Mouse (Mus musculus): Measurements from ENCODE around the gene Pqlc2.

Pqlc2 gene

DNA sequence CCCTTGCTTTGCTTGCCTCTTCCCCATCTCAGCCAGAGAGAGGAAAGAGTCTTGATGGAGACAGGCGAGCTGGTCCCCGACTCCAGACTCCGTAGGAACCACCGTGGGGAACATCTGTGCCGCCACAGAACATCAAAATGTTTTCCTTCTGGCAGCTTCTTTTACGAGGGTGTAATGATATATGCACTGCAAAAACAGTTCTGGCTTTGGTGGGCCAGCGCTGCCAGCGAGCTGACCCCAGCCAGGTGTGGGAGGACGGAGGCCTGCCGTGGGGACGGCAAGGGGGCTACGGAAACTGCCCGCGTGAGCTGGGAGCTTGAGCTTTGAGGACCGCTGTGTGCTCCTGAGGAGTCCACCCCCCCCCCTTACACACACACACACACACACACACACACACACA is 25.6 kb downstream of the Pqlc2 start:
- TF ChIP-seq GATA4 (IDR thresholded peaks at IDR 0.05; ENCODE audit: insufficient replicate concordance, low read length): no peak

DNA sequence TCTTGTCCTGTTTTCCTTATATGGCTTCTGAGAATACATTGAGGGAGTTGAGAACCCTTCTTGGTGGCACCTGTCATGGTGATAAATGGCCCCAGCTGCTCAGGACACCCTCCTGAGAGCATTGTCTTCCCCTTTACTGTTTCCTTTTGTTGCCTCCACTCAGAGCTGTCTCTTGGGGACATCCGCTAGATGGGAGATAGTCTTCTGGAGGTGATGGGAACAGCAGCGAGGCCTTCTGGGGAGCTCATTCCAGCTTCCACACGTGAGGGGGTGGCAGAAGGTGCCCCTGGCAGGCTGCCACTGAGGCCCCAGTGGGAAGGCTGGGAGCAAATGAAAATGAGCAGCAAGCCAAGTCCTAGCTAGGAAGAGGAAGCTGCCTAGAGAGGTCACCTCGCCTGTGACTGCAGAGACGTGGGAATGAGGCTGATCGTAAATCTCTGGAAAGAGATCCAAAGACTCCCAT is 27.5 kb downstream of the Pqlc2 start:
- no peak for TF ChIP-seq GATA4 (IDR thresholded peaks at IDR 0.05; ENCODE audit: insufficient replicate concordance, low read length)

DNA sequence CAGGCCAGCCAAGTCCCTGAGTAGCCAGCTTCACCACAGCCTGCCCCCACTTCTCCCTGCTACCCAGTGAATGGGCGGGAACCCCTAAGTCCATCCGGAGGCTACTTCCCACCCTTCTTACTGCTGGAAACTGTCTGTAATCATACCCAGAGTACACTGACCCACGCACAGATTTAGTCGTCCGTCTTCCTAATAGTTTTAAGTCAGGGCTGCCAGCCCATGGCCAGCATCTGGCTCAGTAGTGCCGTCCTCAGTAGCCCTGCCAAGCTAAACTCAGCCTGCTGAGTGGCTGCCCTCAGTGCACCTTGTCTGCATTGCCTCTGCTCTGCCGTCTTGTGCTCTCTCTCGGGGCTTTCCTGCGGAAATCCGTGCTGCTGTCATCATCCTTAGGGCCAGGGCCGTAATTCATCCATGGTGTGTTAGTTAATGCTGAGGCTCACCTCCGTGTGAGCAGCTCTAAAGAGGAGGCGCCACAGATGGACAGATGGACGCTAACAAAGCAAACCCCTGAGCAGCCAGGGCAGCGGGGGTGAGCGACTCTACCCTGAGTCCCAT is 28.6 kb downstream of the Pqlc2 start:
- TF ChIP-seq GATA4 (IDR thresholded peaks at IDR 0.05; ENCODE audit: insufficient replicate concordance, low read length): no peak

DNA sequence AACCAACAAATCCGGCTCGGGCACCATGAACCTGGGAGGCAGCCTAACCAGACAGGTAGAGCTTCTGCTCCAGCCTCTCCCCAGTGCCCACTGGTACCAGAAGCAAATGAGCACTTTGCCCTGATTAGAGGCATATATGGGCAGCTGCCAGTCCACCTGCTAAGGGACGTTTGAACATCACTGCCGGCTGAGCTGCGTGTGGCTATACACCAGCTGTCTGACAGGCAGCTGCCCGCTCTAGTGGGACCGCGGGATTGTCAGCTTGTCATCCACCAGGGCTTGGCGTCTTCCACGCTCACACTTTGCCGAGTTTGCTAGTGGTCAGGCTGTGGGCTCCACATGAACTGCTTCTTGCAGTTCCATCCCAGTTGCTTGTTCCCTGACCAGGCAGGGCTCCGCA is 30.0 kb downstream of the Pqlc2 start:
- no peak for TF ChIP-seq GATA4 (IDR thresholded peaks at IDR 0.05; ENCODE audit: insufficient replicate concordance, low read length)

DNA sequence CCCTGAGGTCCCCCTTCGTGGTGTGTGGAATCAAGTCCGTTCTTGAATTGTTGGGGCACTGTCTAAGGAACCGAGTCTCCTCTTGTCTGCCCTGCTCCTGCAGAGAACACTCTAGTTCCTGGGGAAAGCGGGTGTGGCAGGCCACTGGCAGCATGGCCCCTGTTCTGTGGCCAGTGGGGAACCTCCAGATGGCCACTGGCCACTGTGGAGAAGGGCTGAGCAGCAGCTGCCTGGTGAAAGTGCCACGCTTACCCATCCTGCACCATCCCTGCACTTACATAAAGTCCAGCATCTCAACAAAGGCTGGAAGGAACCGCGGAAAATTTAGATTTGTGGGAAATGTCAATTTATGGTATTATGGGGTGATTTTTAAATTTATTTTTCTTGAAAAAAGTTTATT is 34.1 kb downstream of the Pqlc2 start:
- TF ChIP-seq GATA4 (IDR thresholded peaks at IDR 0.05; ENCODE audit: insufficient replicate concordance, low read length): no peak

DNA sequence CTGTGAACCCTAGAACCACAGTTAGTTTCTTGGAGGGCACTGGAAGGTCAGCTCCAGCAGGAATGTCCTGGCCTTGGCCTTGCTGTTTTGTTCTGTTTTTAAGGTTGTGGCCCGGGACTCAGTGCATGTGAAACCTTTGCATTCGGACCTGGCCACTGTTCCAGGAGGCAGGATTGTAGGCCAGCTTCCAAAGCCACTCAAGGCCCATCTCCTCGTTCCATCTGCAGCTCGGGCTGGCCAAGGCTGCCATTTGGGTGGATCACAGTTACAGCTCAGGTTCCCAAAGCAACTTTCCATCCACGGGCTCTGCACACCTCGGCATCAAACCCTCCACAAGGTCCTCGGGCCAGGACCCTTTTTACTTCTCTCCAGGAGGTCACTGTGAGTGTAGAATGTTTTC is 35.9 kb downstream of the Pqlc2 start:
- no peak for TF ChIP-seq GATA4 (IDR thresholded peaks at IDR 0.05; ENCODE audit: insufficient replicate concordance, low read length)

DNA sequence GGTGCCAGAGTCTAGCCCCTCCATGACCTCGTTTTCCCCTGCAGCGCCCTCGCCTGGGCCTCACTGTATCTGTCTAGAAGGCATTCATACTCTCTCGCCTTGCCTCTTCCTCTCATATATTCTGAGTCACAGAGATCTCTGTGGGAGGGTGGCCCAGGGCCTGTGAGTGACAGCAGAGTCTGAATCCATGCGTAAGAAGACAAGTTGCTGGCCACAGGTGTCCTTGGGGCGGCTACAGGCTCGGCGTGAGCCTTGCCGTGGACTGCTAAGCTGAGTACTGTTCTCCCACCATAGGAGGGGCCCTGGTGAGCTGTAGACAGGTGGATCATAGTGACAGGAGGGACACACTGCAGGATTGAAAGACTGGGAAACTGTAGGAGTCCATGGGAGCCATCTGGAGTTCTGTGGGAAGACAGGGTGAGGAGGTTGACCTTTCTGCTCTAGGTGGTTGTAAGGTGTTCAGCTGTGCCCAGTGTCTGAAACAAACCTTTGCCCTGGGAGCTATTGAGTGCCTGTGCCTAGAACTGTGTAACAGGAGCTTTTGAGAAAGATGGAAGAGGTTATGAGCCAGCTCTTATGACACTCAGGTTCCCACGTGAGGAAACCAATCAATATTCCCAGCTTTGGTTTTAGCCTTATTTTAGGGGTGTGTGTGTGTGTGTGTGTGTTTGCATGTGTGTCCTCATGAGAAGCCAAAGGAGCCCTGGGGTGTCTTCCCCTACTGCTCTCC is 37.4 kb downstream of the Pqlc2 start:
- TF ChIP-seq GATA4 (IDR thresholded peaks at IDR 0.05; ENCODE audit: insufficient replicate concordance, low read length): no peak

DNA sequence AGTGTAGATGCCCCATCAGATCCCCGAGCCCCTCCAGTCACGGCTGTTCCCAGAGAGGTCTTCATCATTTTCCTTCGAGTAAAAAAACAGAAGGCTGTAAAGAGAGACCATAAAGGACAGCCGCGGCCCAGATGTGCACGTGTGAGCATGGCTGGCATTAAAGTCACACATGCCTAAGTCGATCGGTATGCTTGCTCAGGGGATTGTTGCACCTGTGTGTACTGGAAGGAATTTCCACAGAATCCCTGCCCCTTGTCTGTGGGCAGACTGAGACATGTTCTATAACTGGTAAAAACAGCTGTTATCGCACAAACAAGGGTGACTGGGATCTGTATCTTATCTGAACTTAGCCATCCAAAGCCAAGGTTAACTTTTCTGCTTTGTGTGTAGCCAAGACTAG is 38.9 kb downstream of the Pqlc2 start:
- no peak for TF ChIP-seq GATA4 (IDR thresholded peaks at IDR 0.05; ENCODE audit: insufficient replicate concordance, low read length)

DNA sequence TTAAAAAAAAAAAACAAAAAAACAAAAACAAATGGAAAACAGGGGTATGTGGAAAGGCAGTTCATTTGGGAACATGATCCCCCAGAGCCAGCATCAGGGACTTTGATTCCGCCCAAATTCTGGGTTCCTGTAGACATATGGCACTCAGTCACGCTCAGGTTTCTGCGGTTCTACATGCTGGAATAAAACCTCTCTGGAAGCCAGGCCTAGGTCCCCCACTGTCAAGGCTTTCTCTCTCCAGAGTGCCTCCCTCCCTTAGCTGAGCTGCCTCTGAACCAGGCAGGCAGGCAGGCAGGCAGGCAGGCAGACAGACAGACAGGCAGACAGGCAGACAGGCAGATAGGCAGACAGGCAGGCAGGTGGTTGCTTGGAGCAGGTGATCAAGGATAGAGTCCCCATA is 40.3 kb downstream of the Pqlc2 start:
- TF ChIP-seq GATA4 (IDR thresholded peaks at IDR 0.05; ENCODE audit: insufficient replicate concordance, low read length): no peak

DNA sequence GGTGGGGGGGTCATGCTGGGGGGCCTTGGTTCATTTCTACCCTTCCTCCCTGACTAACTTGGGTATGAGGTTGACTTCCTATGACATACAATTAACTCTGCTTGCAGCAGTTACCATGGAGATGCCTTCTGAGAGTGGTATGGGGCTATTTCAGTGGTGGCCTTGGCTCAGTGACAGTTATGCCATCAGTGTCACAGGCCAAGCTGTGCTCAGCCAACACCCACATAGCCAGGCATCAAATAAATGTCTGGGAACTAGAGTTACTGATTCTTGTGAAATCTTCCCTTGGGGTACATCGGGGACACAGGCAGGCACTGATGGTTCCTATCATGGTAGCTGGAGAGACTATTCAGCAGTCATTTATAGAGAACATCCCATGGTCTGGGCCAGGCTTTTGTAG is 42.3 kb downstream of the Pqlc2 start:
- no peak for TF ChIP-seq GATA4 (IDR thresholded peaks at IDR 0.05; ENCODE audit: insufficient replicate concordance, low read length)

DNA sequence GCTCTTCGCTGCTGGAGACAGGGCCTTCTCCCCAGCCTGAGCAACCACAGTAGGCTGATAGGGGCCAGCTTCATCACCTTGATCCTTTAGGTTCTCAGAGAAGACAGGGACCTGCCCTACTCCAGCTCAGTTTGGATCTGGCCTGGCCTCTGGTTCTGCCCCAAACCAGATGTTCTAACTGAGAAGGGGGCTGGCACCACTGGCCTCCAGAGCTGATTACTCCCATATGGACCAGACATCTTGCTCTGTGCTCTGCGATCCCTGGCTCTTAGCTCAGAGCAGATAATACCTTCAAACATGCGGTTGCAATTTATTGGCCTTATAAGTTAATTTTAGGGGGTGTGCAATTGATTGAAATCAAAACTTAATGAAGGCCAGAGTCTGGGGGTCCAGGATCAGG is 43.2 kb downstream of the Pqlc2 start:
- no peak for TF ChIP-seq GATA4 (IDR thresholded peaks at IDR 0.05; ENCODE audit: insufficient replicate concordance, low read length)

DNA sequence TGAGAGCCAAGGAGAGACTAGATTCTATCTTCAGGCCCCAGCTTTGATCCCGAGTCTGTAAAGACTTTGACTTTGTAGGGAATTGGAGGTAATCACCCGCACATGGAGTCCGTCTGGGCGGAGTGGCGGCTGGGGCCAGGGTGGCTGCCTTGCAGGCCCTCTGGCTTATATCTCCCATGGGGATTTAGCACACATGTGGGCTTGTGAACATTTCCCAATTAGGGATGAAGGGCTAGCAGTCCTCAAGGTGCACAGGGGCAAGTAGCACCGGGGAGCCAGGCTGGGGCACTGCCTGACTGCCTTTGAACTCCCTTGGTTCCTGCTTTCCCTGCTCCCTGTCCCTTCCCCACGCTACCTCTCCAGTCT is 44.0 kb downstream of the Pqlc2 start:
- TF ChIP-seq GATA4 (IDR thresholded peaks at IDR 0.05; ENCODE audit: insufficient replicate concordance, low read length): no peak

DNA sequence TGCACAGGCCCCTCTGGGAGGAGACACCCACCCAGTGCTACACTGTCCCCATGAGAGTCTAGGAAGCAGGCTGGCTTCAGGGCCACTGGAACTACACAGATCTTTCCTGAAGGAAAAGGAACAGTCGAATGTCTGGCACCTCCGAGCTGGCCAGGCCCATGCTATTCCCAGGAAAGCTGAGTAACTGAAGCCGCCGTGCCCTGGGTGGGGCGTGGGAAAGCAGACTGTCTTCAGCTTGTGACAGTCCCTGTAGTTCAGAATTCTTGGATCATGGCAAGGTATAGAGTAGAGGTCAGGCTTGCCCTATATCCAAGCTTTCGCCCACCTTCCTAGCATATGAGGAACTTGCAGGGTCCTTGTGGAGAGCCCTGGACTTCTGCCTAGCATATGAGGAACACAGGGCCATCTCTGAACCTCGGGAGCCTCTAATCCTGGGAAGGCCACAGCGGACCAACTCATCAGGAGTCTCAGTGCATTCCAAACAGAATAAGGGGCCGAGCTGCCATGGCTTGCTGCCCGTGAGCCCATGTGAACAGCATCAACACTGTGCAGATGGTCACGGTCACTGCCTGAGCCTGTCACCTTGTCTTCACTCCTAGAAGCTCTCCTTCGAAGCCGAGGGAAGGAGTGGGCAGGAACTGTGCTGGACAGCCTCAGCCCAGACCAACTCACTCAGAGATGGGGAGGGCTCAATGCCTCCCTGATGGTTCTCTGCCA is 44.6 kb downstream of the Pqlc2 start:
- no peak for TF ChIP-seq GATA4 (IDR thresholded peaks at IDR 0.05; ENCODE audit: insufficient replicate concordance, low read length)

DNA sequence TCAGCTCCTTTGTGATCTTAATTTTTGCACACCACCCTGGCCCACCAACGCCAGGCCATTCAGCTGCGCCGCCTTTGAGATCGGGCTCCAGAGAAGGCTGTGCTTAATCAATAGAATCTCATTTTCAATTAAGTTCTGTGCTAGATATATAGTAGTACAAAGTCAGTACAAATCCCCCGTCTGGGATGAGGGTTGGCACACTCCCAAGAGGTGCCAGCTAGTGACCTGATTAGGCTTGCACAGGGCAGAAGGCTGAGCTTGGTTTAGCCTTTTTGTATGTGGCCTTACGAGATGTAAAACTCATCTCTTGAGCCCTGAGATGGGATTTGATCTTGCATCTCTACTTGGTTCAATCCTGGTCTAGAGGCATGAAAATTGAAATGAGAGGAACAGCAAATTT is 47.5 kb downstream of the Pqlc2 start:
- no peak for TF ChIP-seq GATA4 (IDR thresholded peaks at IDR 0.05; ENCODE audit: insufficient replicate concordance, low read length)

DNA sequence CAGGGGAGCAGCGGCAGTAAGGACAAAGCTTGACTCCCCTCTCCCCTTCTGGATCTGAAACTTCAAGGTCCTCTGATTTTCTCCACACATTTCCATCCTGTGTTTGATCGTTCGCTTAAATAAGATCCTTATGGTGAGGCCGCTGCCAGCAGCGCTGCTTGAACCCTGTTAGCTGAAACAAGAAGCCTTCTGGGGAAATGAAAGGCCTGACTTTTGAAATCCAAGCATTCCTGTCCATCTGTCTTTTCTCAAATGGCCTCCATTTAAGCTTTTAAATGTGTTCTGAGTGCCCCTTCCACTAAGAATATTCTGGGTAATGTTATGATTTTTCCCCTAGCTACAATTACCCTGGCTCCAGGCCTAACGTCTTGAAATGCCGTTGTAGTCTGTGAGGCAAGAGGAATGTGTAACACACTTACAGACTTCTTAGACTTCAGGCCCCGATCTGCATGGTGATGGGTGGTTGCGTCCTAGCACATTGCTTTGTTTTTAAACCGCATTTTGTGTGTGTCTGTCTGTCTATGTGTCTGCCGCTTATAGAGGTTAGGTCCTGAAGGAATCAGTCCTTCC is 51.1 kb downstream of the Pqlc2 start:
- no peak for TF ChIP-seq GATA4 (IDR thresholded peaks at IDR 0.05; ENCODE audit: insufficient replicate concordance, low read length)

Measured in liver, adult (tissue).